Mouse (Mus musculus): ENCODE data around the gene Nkx2-2.
"Not testable (repeated sequence)": the region's sequence is repeated elsewhere in the genome, so short reads cannot be mapped to it uniquely, and the experiment has no call there.

Gene Nkx2-2

GRCm38 (mm10) chr2:147181926-147182708, 11.9 kb downstream of the Nkx2-2 start:
- DNase-seq (ENCODE audit: inconsistent age in 2 of 2, low spot score in 1 of 2) = no peak

DNA sequence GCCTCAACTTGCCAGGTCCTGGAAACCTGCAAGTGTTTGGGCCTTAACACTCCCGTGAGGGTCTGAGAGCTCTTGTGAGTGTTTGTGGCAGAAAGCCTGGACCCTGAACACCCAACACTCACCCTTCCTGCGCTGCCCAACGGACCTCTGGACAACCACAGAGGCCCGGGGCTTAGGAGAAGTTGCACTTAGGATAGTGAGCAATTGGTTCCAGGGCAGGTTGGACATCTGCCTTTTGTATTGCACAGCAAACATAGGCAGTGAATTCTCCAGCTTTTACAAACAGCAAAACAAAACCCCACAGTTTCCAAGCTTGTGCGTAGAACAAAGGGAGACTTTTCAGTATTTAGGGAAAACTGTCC, 12.8 kb downstream of the Nkx2-2 start:
- DNase-seq (ENCODE audit: inconsistent age in 2 of 2, low spot score in 1 of 2) = no peak

- no peak for DNase-seq (ENCODE audit: inconsistent age in 2 of 2, low spot score in 1 of 2)
These were observed 13.3 kb downstream of the Nkx2-2 start for GRCm38 (mm10) chr2:147180649-147181303.

DNA sequence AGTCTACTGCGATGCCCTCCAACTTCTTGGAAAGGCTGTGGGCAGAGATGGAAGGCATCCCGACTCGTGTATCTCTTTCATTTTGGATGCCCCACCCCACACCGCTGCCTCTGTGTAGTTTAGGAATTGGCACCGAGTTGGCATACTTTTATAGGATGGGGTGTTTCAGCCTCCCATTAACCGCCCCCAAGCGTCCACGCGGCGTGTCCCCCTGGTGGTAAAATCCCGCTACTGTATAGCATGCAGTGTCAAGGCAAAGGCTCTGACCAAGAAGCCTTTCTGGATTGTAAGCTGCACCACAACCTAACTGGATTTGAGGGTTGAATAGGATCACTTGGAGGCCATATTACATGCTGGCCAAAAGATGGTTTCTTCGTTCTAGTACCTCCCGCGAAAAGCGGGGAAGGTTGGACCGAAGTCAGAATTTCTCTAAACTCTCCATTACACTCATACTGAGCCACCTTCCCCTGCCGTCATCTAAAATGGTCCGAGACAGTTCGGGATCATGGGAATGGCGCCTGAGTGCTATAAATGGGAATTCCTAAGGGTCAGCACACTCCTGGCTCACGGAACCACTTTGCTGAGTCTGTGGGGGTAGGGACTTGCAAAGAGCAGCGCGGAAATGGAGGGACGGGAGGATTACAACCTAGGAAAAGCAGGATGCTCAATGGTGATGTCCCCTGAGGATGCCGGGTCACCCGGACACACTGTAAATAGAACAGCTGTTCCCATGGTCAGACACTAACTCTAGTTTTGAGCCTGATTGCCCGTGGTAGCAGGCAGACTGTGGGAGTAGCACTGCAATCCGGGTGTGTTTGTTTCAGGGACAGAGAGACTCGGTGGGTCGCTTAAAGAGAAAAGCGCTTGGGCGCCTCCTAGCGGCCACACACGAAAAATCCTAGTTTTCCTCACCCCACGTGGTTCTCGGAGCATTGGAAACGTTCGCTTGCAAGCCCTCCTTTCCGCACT, 15.7 kb downstream of the Nkx2-2 start:
- DNase-seq (ENCODE audit: inconsistent age in 2 of 2, low spot score in 1 of 2) = peak; percentile 50 to 86

DNA sequence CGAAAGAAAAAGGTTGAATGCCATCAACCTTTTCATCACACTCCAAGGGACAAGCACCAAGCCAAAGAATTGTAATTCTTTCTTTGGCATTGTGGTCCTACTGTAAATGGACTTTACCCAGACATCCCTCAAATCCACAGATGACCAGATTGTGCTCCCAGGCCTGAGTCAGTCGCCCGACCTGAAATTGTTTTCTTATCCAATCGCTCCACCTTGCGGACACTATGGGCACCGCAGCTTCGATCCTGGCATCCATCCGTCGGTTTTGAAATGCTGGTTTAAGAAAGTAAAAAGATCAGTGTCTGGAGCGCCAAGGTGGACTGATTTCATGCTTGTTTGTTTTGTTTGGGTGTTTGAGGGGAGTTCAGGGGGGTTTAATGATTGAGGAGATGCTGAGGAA, 16.4 kb downstream of the Nkx2-2 start:
- DNase-seq (ENCODE audit: inconsistent age in 2 of 2, low spot score in 1 of 2) = peak; percentile 78 to 96

DNA sequence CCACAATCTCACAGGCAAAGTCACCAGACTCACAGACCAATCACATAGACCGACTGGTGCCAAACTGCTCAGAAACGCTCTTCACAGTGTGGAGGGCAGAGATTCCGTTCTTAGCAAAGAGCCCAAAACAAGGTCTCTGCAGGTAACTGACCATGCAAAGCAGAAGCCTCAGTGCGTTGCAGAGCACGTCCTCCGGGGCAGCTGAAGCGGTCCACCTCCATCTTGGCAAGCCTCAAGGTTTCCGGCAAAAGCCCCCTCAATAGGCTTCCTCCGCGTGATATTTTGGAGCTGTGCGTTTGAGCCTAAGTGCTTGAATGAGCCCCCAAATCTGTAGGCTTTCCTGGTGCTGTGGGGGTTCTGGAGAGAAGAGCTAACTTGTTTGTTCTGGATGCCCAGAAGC, 18.7 kb downstream of the Nkx2-2 start:
- no peak for DNase-seq (ENCODE audit: inconsistent age in 2 of 2, low spot score in 1 of 2)

- DNase-seq (ENCODE audit: inconsistent age in 2 of 2, low spot score in 1 of 2) = no peak
These were observed 20.3 kb downstream of the Nkx2-2 start for GRCm38 (mm10) chr2:147173751-147174150.

GRCm38 (mm10) chr2:147170538-147170937, 23.5 kb downstream of the Nkx2-2 start:
- not testable (repeated sequence) for DNase-seq (ENCODE audit: inconsistent age in 2 of 2, low spot score in 1 of 2)

DNA sequence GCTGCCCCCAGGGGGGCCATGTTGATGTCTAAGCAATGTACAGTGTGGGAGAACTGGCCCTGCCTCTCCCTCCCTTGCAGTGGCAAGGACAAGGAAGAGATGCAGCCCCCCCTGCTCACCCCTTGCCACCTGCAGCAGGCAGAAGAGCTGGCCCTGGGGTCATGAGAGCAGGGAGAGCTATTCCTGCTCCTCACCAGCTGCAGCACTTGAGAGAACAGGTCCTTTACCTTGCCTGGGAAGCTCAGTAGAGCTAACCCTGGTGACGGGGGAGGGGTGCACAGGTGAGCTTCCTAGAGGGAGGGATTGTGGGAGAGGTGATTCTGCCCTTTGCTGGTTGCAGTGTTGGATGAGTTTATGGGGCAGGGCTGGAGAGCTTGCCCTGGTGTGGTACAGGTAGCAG, 28.2 kb downstream of the Nkx2-2 start:
- no peak for DNase-seq (ENCODE audit: inconsistent age in 2 of 2, low spot score in 1 of 2)

GRCm38 (mm10) chr2:147165376-147165775, 28.7 kb downstream of the Nkx2-2 start:
- DNase-seq (ENCODE audit: inconsistent age in 2 of 2, low spot score in 1 of 2) = no peak

DNA sequence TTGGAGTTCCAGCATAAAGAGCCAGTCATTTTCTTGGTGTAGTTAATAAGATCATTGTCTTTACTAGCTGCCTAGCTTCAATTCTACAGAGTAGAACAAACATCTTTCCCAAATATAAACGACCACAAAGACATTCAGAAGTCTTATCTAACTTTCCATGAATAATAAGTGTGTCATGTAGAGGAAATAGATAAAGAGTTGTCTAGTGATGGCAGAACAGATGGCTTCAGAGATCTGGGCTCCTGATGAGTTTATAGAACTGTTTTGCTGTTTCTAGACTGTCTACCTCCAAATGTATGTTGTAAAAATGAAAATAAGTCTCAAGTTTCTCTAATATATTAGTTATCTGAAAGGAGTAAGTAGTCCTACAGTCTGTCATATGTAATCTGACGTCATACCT, 41.5 kb downstream of the Nkx2-2 start:
- DNase-seq (ENCODE audit: inconsistent age in 2 of 2, low spot score in 1 of 2) = no peak
